Mouse (Mus musculus) hindbrain, embryonic 11.5 days (tissue): ENCODE data around the gene Msrb2. TPM values are rescaled to one million over a fixed set of nuclear protein-coding genes. Genes with fewer than 3 reads are reported as not detected.
A peak's percentile ranks its signal among the peaks of the same experiment; 100 is the strongest.

Experiments
- ATAC-seq: fragments of 200-750 bp; cut with Nextera tagmentation; 2 replicates; pipeline ENCODE4 v1.8.0; 2017; ENCODE audit warnings: mild to moderate bottlenecking, moderate TSS enrichment, moderate library complexity; ENCODE audit not compliant: low FRiP score
- DNase-seq: peaks from one replicate; pipeline ENCODE4 v3.0.0-alpha.2; 2015; ENCODE audit warnings: low spot score
- H3K27ac ChIP-seq: fragments of 300-500 bp; sonication (generic); 2 replicates; pipeline ENCODE4 v1.5.1; 2014; ENCODE audit warnings: mild to moderate bottlenecking, low read depth, low read length
- H3K27me3 ChIP-seq: fragments of 300-500 bp; sonication (generic); 2 replicates; pipeline ENCODE4 v1.6.1; 2014; ENCODE audit warnings: mild to moderate bottlenecking, low read length, moderate library complexity, mixed read lengths; ENCODE audit not compliant: control insufficient read depth, insufficient read depth
- H3K36me3 ChIP-seq: fragments of 300-500 bp; sonication (generic); 2 replicates; pipeline ENCODE4 v1.6.1; 2014; ENCODE audit warnings: mild to moderate bottlenecking, low read length, moderate library complexity, mixed read lengths; ENCODE audit not compliant: control insufficient read depth, insufficient read depth
- H3K4me1 ChIP-seq: fragments of 300-500 bp; sonication (generic); replicated peaks from 2 replicates; pipeline ENCODE4 v1.6.1; 2014; ENCODE audit warnings: low read length, mixed read lengths; ENCODE audit not compliant: control insufficient read depth, insufficient read depth
- H3K4me2 ChIP-seq: fragments of 300-500 bp; sonication (generic); replicated peaks from 2 replicates; pipeline ENCODE4 v1.6.1; 2014; ENCODE audit warnings: mild to moderate bottlenecking, low read depth, low read length
- H3K4me3 ChIP-seq: fragments of 300-500 bp; sonication (generic); 2 replicates; pipeline ENCODE4 v1.5.1; 2014; ENCODE audit warnings: low read depth, low read length
- H3K9ac ChIP-seq: fragments of 300-500 bp; sonication (generic); 2 replicates; pipeline ENCODE4 v1.6.1; 2014; ENCODE audit warnings: low read depth, low read length
- H3K9me3 ChIP-seq: fragments of 300-500 bp; sonication (generic); 2 replicates; pipeline ENCODE4 v1.6.1; 2016; ENCODE audit warnings: low read length; ENCODE audit not compliant: control insufficient read depth
- WGBS: fragments of 180-500 bp; shearing (Covaris S2); extraction: QIAGEN DNeasy Blood & Tissue Kit; methylation state at CpG from one replicate; pipeline ENCODE4 v1.1.7; 2014; 5-methylcytosine and 5-hydroxymethylcytosine counted together
- polyA plus RNA-seq: library from polyadenylated mRNA; unstranded; fragments of >200 nt; fragmentation: Nextera tagmentation; extraction: Ambion mirVana; gene quantifications from 2 replicates; pipeline ENCODE4 v1.2.1, GENCODE M21; 2014

Msrb2 gene
- polyA plus RNA-seq, 1 experiment from 2014 or later = 14.8 TPM

DNA sequence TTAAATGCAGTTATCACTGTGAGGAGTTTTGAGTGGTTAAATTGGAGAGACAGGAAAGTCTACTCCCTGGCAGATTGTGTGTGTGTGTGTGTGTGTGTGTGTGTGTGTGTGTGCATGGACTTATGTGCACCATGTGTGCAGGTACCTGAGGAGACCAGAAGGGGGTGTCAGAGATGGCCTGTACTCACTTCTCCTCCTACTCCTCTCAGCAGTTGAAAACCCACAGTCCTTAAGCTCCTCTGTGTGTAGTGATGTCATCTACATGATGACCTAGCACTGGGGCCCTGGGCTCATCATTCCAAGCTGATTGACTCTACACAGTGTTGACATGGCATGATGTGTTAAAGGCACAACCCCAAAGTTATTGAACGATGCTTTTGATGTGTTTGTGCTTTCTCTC is 11.0 kb downstream of the Msrb2 start:
- H3K27me3 ChIP-seq = no peaks in the 10 kb centered on the region
- no peaks in the 10 kb centered on the region for H3K9me3 ChIP-seq
- no peak overlapping the region for H3K4me2 ChIP-seq
- WGBS = 81% methylated on average over 1 of the region's 1 CpGs
- no peaks in the 10 kb centered on the region; the same call in 1 of the 2 replicates for H3K4me1 ChIP-seq
- H3K9ac ChIP-seq = no peak overlapping the region
- H3K36me3 ChIP-seq = no peaks in the 10 kb centered on the region
- no peak overlapping the region for H3K4me3 ChIP-seq
- no peak overlapping the region for H3K27ac ChIP-seq
- DNase-seq (no peak), ATAC-seq (no peak)

DNA sequence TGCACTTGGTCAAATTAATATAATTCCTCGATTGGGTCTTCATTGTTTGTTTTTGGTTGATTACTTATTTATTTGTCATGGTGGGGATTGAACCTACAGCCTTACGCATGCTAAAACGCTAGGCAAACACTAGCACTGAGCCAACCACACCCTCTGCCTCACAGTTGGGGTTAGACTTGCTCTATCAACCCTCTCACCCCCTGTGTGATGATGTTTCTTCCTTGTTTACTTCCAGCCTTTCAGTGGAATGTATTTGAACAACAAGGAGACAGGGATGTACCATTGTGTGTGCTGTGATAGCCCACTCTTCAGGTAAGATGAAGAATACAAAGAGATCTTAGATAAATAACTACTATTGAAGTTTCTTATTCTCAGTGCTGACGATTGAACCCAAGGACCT is 11.8 kb downstream of the Msrb2 start:
- ATAC-seq (no peak), DNase-seq (no peak)
- no peaks in the 10 kb centered on the region for H3K9me3 ChIP-seq
- H3K27me3 ChIP-seq = no peaks in the 10 kb centered on the region
- no peak overlapping the region for H3K4me3 ChIP-seq
- H3K27ac ChIP-seq = no peak overlapping the region
- WGBS = 70% methylated on average over 4 of the region's 4 CpGs
- no peak overlapping the region for H3K4me2 ChIP-seq
- H3K9ac ChIP-seq = no peak overlapping the region
- no peaks in the 10 kb centered on the region; the same call in 1 of the 2 replicates for H3K4me1 ChIP-seq
- H3K36me3 ChIP-seq = no peaks in the 10 kb centered on the region

DNA sequence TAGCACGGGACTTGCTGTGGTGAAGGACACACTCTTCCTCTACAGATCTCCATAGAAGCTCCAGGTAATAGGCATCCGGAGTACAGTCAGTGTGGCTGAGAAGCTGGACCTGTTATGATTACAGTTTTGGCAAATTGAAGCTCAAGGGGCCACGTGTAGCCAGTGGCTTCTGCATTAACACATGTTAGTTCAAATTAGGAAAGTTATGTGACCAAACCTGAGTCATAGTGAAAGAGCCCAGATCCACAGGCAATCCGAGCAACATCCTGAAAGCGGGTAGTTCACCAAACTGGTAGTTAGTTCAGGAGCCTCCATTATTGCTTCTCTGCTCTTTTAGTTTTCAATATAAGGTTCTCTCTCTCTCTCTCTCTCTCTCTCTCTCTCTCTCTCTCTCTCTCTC is 14.5 kb downstream of the Msrb2 start:
- ATAC-seq = no peak
- no peaks in the 10 kb centered on the region for H3K9me3 ChIP-seq
- H3K27ac ChIP-seq = no peak overlapping the region
- no peaks in the 10 kb centered on the region; the same call in 1 of the 2 replicates for H3K4me1 ChIP-seq
- WGBS = 84% methylated on average over 5 of the region's 5 CpGs
- no peak for DNase-seq
- no peak overlapping the region for H3K9ac ChIP-seq
- H3K27me3 ChIP-seq = no peaks in the 10 kb centered on the region
- H3K36me3 ChIP-seq = no peaks in the 10 kb centered on the region
- no peak overlapping the region for H3K4me3 ChIP-seq
- H3K4me2 ChIP-seq = no peak overlapping the region

DNA sequence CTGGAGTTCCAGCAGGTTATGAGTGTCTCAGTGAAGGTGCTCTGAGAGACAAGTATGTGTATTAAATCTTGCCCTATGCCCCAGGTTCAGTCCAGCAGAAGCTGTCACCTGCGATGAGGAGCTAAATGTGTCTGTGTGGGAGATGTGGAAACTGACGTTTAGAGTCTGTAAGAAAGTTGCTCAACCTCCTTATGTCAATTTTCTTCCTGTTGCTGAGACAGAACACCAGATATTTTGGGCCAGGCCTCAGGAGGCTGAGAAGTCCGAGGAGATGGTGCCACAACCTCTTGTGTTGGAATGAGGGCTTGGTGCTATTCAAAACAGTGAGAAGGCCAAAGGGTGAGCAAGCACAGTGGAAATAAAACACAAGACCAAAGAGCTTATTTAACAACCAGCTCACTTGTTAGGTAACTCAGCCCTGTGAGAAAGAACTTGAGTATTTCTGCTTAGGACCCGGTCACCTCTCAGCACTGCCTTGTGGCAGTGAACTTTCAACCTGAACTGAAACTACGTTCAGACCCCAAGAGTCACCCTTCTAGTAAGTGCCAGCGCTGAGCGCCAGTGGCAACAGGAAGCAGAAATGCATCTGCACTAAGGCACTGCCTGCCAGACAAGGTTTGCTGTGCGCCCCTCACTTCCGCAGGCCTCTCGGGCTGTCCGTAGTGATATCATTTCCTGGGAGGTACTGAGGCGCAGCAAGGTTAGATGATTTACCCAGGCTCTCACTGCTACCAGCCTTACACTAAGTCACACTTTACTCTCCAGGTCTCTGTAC is 17.3 kb downstream of the Msrb2 start:
- no peak for DNase-seq
- no peak overlapping the region for H3K27ac ChIP-seq
- no peaks in the 10 kb centered on the region for H3K9me3 ChIP-seq
- H3K4me3 ChIP-seq = no peak overlapping the region
- WGBS = 89% methylated on average over 12 of the region's 12 CpGs
- no peaks in the 10 kb centered on the region for H3K4me1 ChIP-seq
- H3K4me2 ChIP-seq = no peak overlapping the region
- no peak overlapping the region for H3K9ac ChIP-seq
- no peak for ATAC-seq
- no peaks in the 10 kb centered on the region for H3K27me3 ChIP-seq
- no peaks in the 10 kb centered on the region for H3K36me3 ChIP-seq

DNA sequence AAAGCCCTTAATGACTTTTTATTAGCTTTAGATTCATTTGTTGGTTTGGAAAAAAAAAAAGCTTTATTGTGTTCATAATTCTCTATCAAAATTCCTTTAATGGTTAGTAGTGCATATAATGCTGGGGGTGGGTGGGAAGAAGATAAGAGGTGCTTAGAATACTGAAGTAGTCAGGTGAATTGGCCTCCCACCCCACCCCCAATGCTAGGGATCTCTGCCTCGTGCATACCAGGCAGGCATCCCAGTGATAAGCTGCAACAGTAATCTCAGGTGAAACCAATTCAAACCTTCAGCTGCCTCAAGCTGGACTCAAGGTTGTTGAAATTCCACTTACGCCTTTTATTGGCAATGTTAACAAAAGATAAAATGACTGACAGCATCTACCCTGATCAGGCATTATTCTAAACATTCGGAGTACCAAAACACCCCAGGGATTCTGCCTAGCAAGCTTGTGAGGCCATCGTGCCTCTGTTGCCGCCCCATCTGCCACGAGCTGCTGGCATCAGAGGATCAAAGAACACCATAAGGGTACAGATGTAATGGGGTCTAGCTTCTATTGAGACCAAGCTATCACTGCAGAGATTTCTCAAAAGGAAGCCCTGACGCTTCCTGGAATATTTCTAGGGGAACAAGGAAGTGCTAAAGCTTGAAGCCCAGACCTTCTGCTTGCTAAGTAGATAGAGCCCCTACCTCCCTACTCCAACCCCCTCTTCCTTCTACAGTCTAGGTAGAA is 19.3 kb downstream of the Msrb2 start:
- WGBS = 54% methylated on average over 7 of the region's 7 CpGs

DNA sequence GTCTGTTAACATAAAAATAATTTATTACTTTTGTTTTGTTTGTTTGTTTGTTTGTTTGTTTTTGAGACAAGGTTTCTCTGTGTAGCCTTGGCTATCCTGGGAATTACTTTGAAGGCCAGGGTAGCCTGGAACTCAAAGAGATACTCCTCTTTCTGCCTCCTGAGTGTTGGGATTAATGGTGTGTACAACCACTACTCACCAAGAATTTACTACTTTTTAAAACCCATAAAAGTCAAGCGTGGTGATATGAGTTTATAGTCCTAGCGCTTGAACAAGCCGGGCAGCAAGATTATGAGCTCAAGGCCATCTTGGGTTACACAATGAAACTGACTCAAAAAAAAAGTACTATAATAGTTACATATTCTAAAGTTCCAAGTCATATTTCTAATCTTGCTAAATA is 20.4 kb downstream of the Msrb2 start:
- ATAC-seq (no peak), DNase-seq (no peak)
- Histone ChIP-seq H3K27ac (no peak overlapping the region), H3K4me2 (no peak overlapping the region), H3K9ac (no peak overlapping the region), H3K4me3 (no peak overlapping the region), H3K4me1 (no peaks in the 10 kb centered on the region), H3K36me3 (no peaks in the 10 kb centered on the region), H3K27me3 (no peaks in the 10 kb centered on the region), H3K9me3 (no peaks in the 10 kb centered on the region)
- WGBS = 97% methylated on average over 3 of the region's 3 CpGs

More for the DNA sequence above, 19.3 kb downstream of the Msrb2 start:
- Histone ChIP-seq H3K9me3 (no peaks in the 10 kb centered on the region), H3K27ac (no peak overlapping the region), H3K9ac (no peak overlapping the region), H3K4me1 (no peaks in the 10 kb centered on the region), H3K4me3 (no peak overlapping the region), H3K36me3 (no peaks in the 10 kb centered on the region), H3K4me2 (no peak overlapping the region), H3K27me3 (no peaks in the 10 kb centered on the region)
- ATAC-seq (no peak), DNase-seq (no peak)

DNA sequence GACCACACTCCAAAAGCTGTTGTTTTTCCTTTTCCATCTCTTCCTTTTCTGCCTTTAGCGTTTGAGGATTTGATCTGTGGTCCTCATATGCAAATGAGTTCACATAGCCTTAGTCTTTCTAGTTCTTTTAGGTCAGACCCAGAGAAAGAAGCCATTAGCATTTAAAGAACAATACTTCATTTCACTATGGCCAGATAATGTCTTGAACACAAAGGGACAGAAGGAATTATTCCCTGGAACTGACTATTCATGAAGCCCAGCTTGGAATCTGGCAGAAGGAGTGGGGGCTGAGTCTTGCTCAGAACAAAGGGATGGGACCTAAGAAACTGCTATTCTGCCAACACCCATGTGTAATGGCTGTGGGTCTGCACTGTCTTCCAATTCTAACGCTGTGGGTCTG is 21.6 kb downstream of the Msrb2 start:
- Histone ChIP-seq H3K4me1 (no peaks in the 10 kb centered on the region), H3K9ac (no peak overlapping the region), H3K4me2 (no peak overlapping the region), H3K36me3 (no peaks in the 10 kb centered on the region), H3K9me3 (no peaks in the 10 kb centered on the region), H3K27me3 (no peaks in the 10 kb centered on the region), H3K4me3 (no peak overlapping the region), H3K27ac (no peak overlapping the region)
- peak; percentile 27; the same call in 1 of the 2 replicates for ATAC-seq
- 21% methylated on average over 2 of the region's 2 CpGs for WGBS
- DNase-seq = no peak

DNA sequence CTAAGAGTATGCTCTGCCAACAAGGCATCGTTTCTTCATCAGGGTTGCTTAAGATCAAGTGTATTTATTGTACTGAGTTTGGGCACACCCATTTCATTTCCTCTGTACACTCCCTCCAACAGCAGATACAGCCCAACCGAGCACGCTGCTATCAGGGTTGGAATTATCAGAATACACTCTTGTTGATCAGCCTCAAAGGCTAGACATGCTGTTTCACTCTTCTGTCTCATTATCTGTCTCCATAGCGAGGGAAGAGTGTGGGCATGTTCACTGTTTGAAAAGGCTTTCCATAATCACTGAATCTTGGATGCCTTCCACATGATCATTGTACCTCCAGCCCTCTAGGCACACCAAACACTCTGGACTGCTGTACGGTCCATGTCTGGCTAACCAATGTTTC is 34.2 kb downstream of the Msrb2 start:
- Histone ChIP-seq H3K9me3 (no peaks in the 10 kb centered on the region), H3K27ac (no peak overlapping the region), H3K9ac (no peak overlapping the region), H3K36me3 (no peaks in the 10 kb centered on the region), H3K4me1 (no peaks in the 10 kb centered on the region), H3K4me2 (no peak overlapping the region), H3K4me3 (no peak overlapping the region), H3K27me3 (no peaks in the 10 kb centered on the region)
- ATAC-seq = no peak
- no peak for DNase-seq
- 91% methylated on average over 5 of the region's 5 CpGs for WGBS

DNA sequence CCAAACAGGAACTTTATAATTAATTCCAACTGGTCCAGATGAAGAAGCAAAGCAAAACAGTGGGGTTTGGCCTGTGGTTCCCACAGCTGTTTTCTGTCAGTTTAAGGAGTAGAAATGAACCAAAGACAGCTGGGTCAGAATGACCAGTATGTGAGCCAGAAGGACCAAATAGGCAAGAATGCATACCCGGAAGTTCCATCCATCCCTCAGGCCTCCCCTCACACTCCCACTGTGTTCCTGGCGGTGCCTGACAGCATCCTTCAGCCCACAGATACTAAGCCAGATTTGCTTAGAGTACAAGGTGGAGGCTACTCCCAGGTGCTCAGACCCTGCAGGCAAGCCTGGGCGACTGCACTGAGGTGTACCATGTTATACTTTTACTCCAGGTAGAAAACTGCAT is 35.3 kb downstream of the Msrb2 start:
- no peak overlapping the region for H3K4me2 ChIP-seq
- no peaks in the 10 kb centered on the region for H3K36me3 ChIP-seq
- H3K27ac ChIP-seq = no peak overlapping the region
- H3K27me3 ChIP-seq = no peaks in the 10 kb centered on the region
- ATAC-seq (no peak), DNase-seq (no peak)
- 72% methylated on average over 3 of the region's 3 CpGs for WGBS
- H3K9me3 ChIP-seq = no peaks in the 10 kb centered on the region
- H3K9ac ChIP-seq = no peak overlapping the region
- no peaks in the 10 kb centered on the region for H3K4me1 ChIP-seq
- no peak overlapping the region for H3K4me3 ChIP-seq
